Mouse (Mus musculus) G1E (cell line): ENCODE measurements around the gene Oxsr1. TPM values are rescaled to one million over a fixed set of nuclear protein-coding genes. Genes with fewer than 3 reads are reported as not detected.

Source experiments
- ATAC-seq: 2 replicates; pipeline ENCODE4 v1.8.0; 2016; ENCODE audit warnings: mild to moderate bottlenecking; ENCODE audit not compliant: insufficient number of reproducible peaks, poor library complexity, low FRiP score, severe bottlenecking; ENCODE audit errors: extremely low read depth
- DNase-seq: peaks from one replicate; pipeline ENCODE4 v3.0.0; 2012; ENCODE audit warnings: low spot score
- H3K27me3 ChIP-seq: 2 replicates; pipeline ENCODE4 v1.6.1; 2012; ENCODE audit warnings: mild to moderate bottlenecking, low read length, inconsistent platforms; ENCODE audit not compliant: insufficient read depth
- H3K36me3 ChIP-seq: replicated peaks from 2 replicates; pipeline ENCODE3; 2012; ENCODE audit warnings: mild to moderate bottlenecking, inconsistent platforms
- H3K4me1 ChIP-seq: 2 replicates; pipeline ENCODE4 v1.6.1; 2012; ENCODE audit warnings: low read depth, low read length, inconsistent platforms, mixed read lengths; ENCODE audit not compliant: insufficient read depth
- H3K4me3 ChIP-seq: 2 replicates; pipeline ENCODE4 v1.5.1; 2012; ENCODE audit warnings: low read depth, mild to moderate bottlenecking, inconsistent platforms, low read length, moderate library complexity, mixed read lengths
- H3K9me3 ChIP-seq: replicated peaks from 2 replicates; pipeline ENCODE4 v1.6.1; 2012; ENCODE audit warnings: inconsistent platforms
- CTCF ChIP-seq: IDR thresholded peaks from 2 replicates; pipeline ENCODE4 v1.5.1; 2012; ENCODE audit warnings: low read depth, low read length, inconsistent platforms, mixed read lengths
- GATA1 ChIP-seq: IDR thresholded peaks from 2 replicates; pipeline ENCODE4 v1.6.1; 2012; ENCODE audit warnings: borderline replicate concordance, low read length, inconsistent platforms, mixed read lengths
- GATA2 ChIP-seq: IDR thresholded peaks from 2 replicates; pipeline ENCODE4 v1.6.1; 2012; ENCODE audit warnings: low read depth, low read length, inconsistent platforms, borderline replicate concordance
- POLR2AphosphoS5 ChIP-seq: IDR thresholded peaks from 2 replicates; pipeline ENCODE4 v1.6.1; 2012; ENCODE audit warnings: low read depth, low read length, inconsistent platforms; ENCODE audit not compliant: insufficient replicate concordance
- TAL1 ChIP-seq: conservative IDR thresholded peaks from 2 replicates; pipeline ENCODE4 v1.6.1; 2012; ENCODE audit warnings: low read depth, low read length, inconsistent platforms, mixed read lengths
- polyA plus RNA-seq: library from polyadenylated mRNA; stranded (reverse); fragments of >175 nt; gene quantifications from 2 replicates; pipeline ENCODE4 v1.2.3, GENCODE M21; 2012
- total RNA-seq, 2 experiments: library from RNA; stranded (forward) in 1 of 2; stranded (reverse) in 1 of 2; fragments of 200-1000 nt in 1 of 2; fragments of >200 nt in 1 of 2; fragmentation: Nextera tagmentation in 1 of 2; gene quantifications; 2 replicates each; pipeline ENCODE4 v1.2.3; 2014 to 2017

The Oxsr1 gene
- total and polyA plus RNA-seq, 3 experiments = 14.7 to 59.7 (median 56.3) TPM

GRCm38 (mm10) chr9:119361416-119361815 lies 39.2 kb upstream of the Oxsr1 start:
- DNase-seq (no peak), ATAC-seq (no peak)
- Histone ChIP-seq H3K4me1 (peaks cover 14% of the 10 kb centered on the region), H3K9me3 (no peaks in the 10 kb centered on the region), H3K27me3 (no peaks in the 10 kb centered on the region), H3K36me3 (peaks cover 69% of the 10 kb centered on the region), H3K4me3 (no peak overlapping the region)
- no peak for TF ChIP-seq TAL1
- no peak for TF ChIP-seq POLR2AphosphoS5
- TF ChIP-seq GATA1 = no peak
- no peak for TF ChIP-seq CTCF
- no peak for TF ChIP-seq GATA2

- Histone ChIP-seq H3K36me3 (peaks cover 39% of the 10 kb centered on the region), H3K4me1 (peaks cover 17% of the 10 kb centered on the region), H3K27me3 (no peaks in the 10 kb centered on the region), H3K4me3 (peak overlapping the region; percentile 84), H3K9me3 (no peaks in the 10 kb centered on the region)
- TF ChIP-seq CTCF (no peak), TAL1 (no peak), POLR2AphosphoS5 (no peak), GATA2 (no peak), GATA1 (no peak)
- DNase-seq (no peak), ATAC-seq (no peak)
Observed at GRCm38 (mm10) chr9:119358058-119358429, 35.8 kb upstream of the Oxsr1 start.

GRCm38 (mm10) chr9:119357331-119358057 lies 35.3 kb upstream of the Oxsr1 start, which contains the start of gene Xylb:
Gene Xylb (plus strand): TSS chr9:119357381.
- DNase-seq = peak; percentile 89
- peak within 1 kb of the TSS; percentile 84 for H3K4me3 ChIP-seq
- peaks cover 33% of the 10 kb centered on the region for H3K36me3 ChIP-seq
- H3K27me3 ChIP-seq = no peaks in the 10 kb centered on the region
- H3K4me1 ChIP-seq = peaks cover 17% of the 10 kb centered on the region
- H3K9me3 ChIP-seq = no peaks in the 10 kb centered on the region
- peak; percentile 91 for ATAC-seq
- TF ChIP-seq POLR2AphosphoS5 = no peak
- peak; percentile 61 for TF ChIP-seq CTCF

GRCm38 (mm10) chr9:119355943-119356342 lies 33.7 kb upstream of the Oxsr1 start:
- H3K4me3 ChIP-seq = no peak overlapping the region
- H3K4me1 ChIP-seq = peaks cover 17% of the 10 kb centered on the region
- H3K9me3 ChIP-seq = no peaks in the 10 kb centered on the region
- no peaks in the 10 kb centered on the region for H3K27me3 ChIP-seq
- no peak for TF ChIP-seq CTCF
- no peak for TF ChIP-seq TAL1
- no peak for TF ChIP-seq GATA1
- TF ChIP-seq POLR2AphosphoS5 = no peak
- no peak for TF ChIP-seq GATA2
- peaks cover 29% of the 10 kb centered on the region for H3K36me3 ChIP-seq
- ATAC-seq = no peak
- no peak for DNase-seq

- ATAC-seq (no peak), DNase-seq (no peak)
- peaks cover 17% of the 10 kb centered on the region for H3K4me1 ChIP-seq
- TF ChIP-seq GATA2 = no peak
- TF ChIP-seq GATA1 = no peak
- TF ChIP-seq POLR2AphosphoS5 = no peak
- TF ChIP-seq CTCF = no peak
- no peak for TF ChIP-seq TAL1
- H3K4me3 ChIP-seq = no peak overlapping the region
- no peaks in the 10 kb centered on the region for H3K27me3 ChIP-seq
- no peaks in the 10 kb centered on the region for H3K9me3 ChIP-seq
- H3K36me3 ChIP-seq = peaks cover 22% of the 10 kb centered on the region
Observed at GRCm38 (mm10) chr9:119353926-119354325, 31.7 kb upstream of the Oxsr1 start.

- DNase-seq (peak; percentile 58), ATAC-seq (peak; percentile 78)
Observed at GRCm38 (mm10) chr9:119352060-119352459, 29.8 kb upstream of the Oxsr1 start.

More at GRCm38 (mm10) chr9:119352060-119352459, 29.8 kb upstream of the Oxsr1 start:
- Histone ChIP-seq H3K9me3 (no peaks in the 10 kb centered on the region), H3K4me3 (no peak overlapping the region), H3K36me3 (peaks cover 39% of the 10 kb centered on the region), H3K4me1 (peaks cover 4% of the 10 kb centered on the region), H3K27me3 (no peaks in the 10 kb centered on the region)
- TF ChIP-seq CTCF (peak; percentile 60), TAL1 (no peak)
